Mouse (Mus musculus) T-helper 1 cell (primary cell): Measurements from ENCODE around the gene Wbp2.

Experiments
- in situ Hi-C: fragments of 300-600 bp; cut with MboI, MseI; formaldehyde crosslinking; loops from one replicate; pipeline ENCODE4 v1.15.1; 2025; ENCODE audit warnings: high pct_unique_total_duplicates

Wbp2 gene

GRCm38 (mm10) chr11:116036671-116037070 is 50.1 kb downstream of the Wbp2 start:
- in situ Hi-C loops = no loop called here

GRCm38 (mm10) chr11:116034584-116034983 is 52.2 kb downstream of the Wbp2 start:
- in situ Hi-C loops = loop anchor here (5.0 kb wide), 2 partner anchors 43 to 98 kb away; partner anchors contain the start of genes Trim65 and Unc13d

GRCm38 (mm10) chr11:116030898-116031845 is 55.6 kb downstream of the Wbp2 start:
- in situ Hi-C loops = loop anchor here (5.0 kb wide), 2 partner anchors 46 to 101 kb away; partner anchors contain the start of genes Trim65 and Unc13d

GRCm38 (mm10) chr11:116030088-116030897 is 56.5 kb downstream of the Wbp2 start, which contains the start of gene Unk:
Unk (plus strand) TSS chr11:116030322.
- in situ Hi-C loops = loop anchor here (5.0 kb wide), 2 partner anchors 47 to 102 kb away; partner anchors contain the start of genes Trim65 and Unc13d

GRCm38 (mm10) chr11:116029086-116029865 is 57.5 kb downstream of the Wbp2 start:
- in situ Hi-C loops = no loop called here
